Comparison of ENCODE assay signal across 8 mouse cellular contexts in genomic region chr6:90716066-90716704, GRCm38 (mm10).
DNase-seq lines count a peak whose midpoint lies in the region; ATAC-seq lines count a peak whose summit lies in the region.

No protein-coding gene starts in this region.

- no peaks in the 10 kb centered on the region for H3K36me3 ChIP-seq in embryonic facial prominence, embryonic 12.5 days
- H3K36me3 ChIP-seq in heart, embryonic 11.5 days (ENCODE audit: control insufficient read depth, insufficient read depth, low read length), result no peaks in the 10 kb centered on the region
- no peaks in the 10 kb centered on the region for H3K36me3 ChIP-seq in kidney, embryonic 15.5 days

- peak overlapping the region; percentile 77 for H3K4me3 ChIP-seq in embryonic facial prominence, embryonic 12.5 days
- peak overlapping the region; percentile 77 for H3K4me3 ChIP-seq in heart, embryonic 11.5 days (ENCODE audit: low read depth, low read length)
- peak overlapping the region; percentile 64 for H3K4me3 ChIP-seq in kidney, embryonic 15.5 days (replicated peaks)

- peak; percentile 87 for DNase-seq in 3134 (ENCODE audit: extremely low read depth, insufficient read length, low spot score)
- peak; percentile 92 for DNase-seq in R1 (ENCODE audit: low read depth, low spot score)
- peak; percentile 88 for DNase-seq in lung, postnatal 36 days
- peak; percentile 49 for DNase-seq in retina, postnatal 7 days (ENCODE audit: low read depth, low spot score)
- DNase-seq in urinary bladder, postnatal 36 days (ENCODE audit: low spot score in 2 of 2), result peak; percentile 65 to 84

- no peaks in the 10 kb centered on the region for H3K27me3 ChIP-seq in embryonic facial prominence, embryonic 12.5 days
- no peaks in the 10 kb centered on the region for H3K27me3 ChIP-seq in heart, embryonic 11.5 days (ENCODE audit: control insufficient read depth, insufficient read depth, low read length)
- H3K27me3 ChIP-seq in kidney, embryonic 15.5 days, result no peaks in the 10 kb centered on the region

- peak overlapping the region; percentile 84 for H3K27ac ChIP-seq in embryonic facial prominence, embryonic 12.5 days
- peak overlapping the region; percentile 79 for H3K27ac ChIP-seq in heart, embryonic 11.5 days (ENCODE audit: low read depth, low read length)
- peak overlapping the region; percentile 83 for H3K27ac ChIP-seq in kidney, embryonic 15.5 days

- WGBS in embryonic facial prominence, embryonic 12.5 days, result under 1% methylated on average over 49 of the region's 49 CpGs
- under 1% methylated on average over 43 of the region's 49 CpGs for WGBS in heart, embryonic 11.5 days (ENCODE audit: insufficient replicate concordance)
- WGBS in kidney, embryonic 15.5 days, result under 1% methylated on average over 48 of the region's 49 CpGs

- peak overlapping the region; percentile 82 for H3K9ac ChIP-seq in embryonic facial prominence, embryonic 12.5 days
- peak overlapping the region; percentile 90 for H3K9ac ChIP-seq in heart, embryonic 11.5 days (ENCODE audit: low read depth, low read length)
- peak overlapping the region; percentile 69 for H3K9ac ChIP-seq in kidney, embryonic 15.5 days

- H3K4me1 ChIP-seq in embryonic facial prominence, embryonic 12.5 days, result peaks cover 47% of the 10 kb centered on the region
- H3K4me1 ChIP-seq in heart, embryonic 11.5 days (ENCODE audit: control insufficient read depth, insufficient read depth, low read length), result peaks cover 43% of the 10 kb centered on the region
- peaks cover 86% of the 10 kb centered on the region for H3K4me1 ChIP-seq in kidney, embryonic 15.5 days

- peak; percentile 79 for ATAC-seq in embryonic facial prominence, embryonic 12.5 days (ENCODE audit: insufficient number of reproducible peaks, insufficient read depth, low FRiP score, low TSS enrichment)
- ATAC-seq in heart, embryonic 11.5 days (replicated peaks; ENCODE audit: insufficient number of reproducible peaks, low FRiP score, low TSS enrichment), result peak; percentile 82
- ATAC-seq in kidney, embryonic 15.5 days (replicated peaks; ENCODE audit: low FRiP score), result peak; percentile 91

- H3K9me3 ChIP-seq in embryonic facial prominence, embryonic 12.5 days, result no peaks in the 10 kb centered on the region
- no peaks in the 10 kb centered on the region for H3K9me3 ChIP-seq in heart, embryonic 11.5 days (replicated peaks; ENCODE audit: control insufficient read depth, low read length)
- no peaks in the 10 kb centered on the region for H3K9me3 ChIP-seq in kidney, embryonic 15.5 days (replicated peaks)

- peak overlapping the region; percentile 85 for H3K4me2 ChIP-seq in embryonic facial prominence, embryonic 12.5 days (replicated peaks)
- H3K4me2 ChIP-seq in heart, embryonic 11.5 days, result peak overlapping the region; percentile 88
- peak overlapping the region; percentile 85 for H3K4me2 ChIP-seq in kidney, embryonic 15.5 days

Comparison
In these comparisons a context has a peak if more than half of its experiments do, and no peak if none do; other contexts are left out.
1. Peak in every context shown above with its lines: DNase-seq, ATAC-seq, H3K4me3 ChIP-seq and H3K27ac ChIP-seq.